Mouse (Mus musculus) hindbrain, postnatal 0 days (tissue): ENCODE measurements at regions not wholly inside any gene's neighbourhood (a gene's known extent, or its start where the extent isn't known, plus 50 kb on each side); places are given as distances from the start of the nearest gene placed in this dataset.

Experiments
- ATAC-seq: fragments of 200-750 bp; cut with Nextera tagmentation; 2 replicates; pipeline ENCODE4 v1.8.0; 2017; ENCODE audit warnings: mild to moderate bottlenecking, moderate TSS enrichment, moderate library complexity
- DNase-seq: peaks from one replicate; pipeline ENCODE4 v3.0.0-alpha.2; 2015; ENCODE audit warnings: low spot score
- H3K27ac ChIP-seq: fragments of 300-500 bp; sonication (generic); 2 replicates; pipeline ENCODE4 v1.5.1; 2014; ENCODE audit warnings: mild to moderate bottlenecking
- H3K27me3 ChIP-seq: fragments of 300-500 bp; sonication (generic); 2 replicates; pipeline ENCODE4 v1.6.1; 2014; ENCODE audit warnings: low read length, mixed read lengths; ENCODE audit not compliant: insufficient read depth
- H3K36me3 ChIP-seq: fragments of 300-500 bp; sonication (generic); 2 replicates; pipeline ENCODE4 v1.6.1; 2014; ENCODE audit warnings: low read length, mixed read lengths; ENCODE audit not compliant: insufficient read depth
- H3K4me1 ChIP-seq: fragments of 300-500 bp; sonication (generic); 2 replicates; pipeline ENCODE4 v1.6.1; 2014; ENCODE audit warnings: antibody characterized with exemption, low read length, mixed read lengths; ENCODE audit not compliant: insufficient read depth
- H3K4me2 ChIP-seq: fragments of 300-500 bp; sonication (generic); 2 replicates; pipeline ENCODE4 v1.6.1; 2014; ENCODE audit warnings: low read depth, mild to moderate bottlenecking, low read length, moderate library complexity, mixed read lengths
- H3K4me3 ChIP-seq: fragments of 300-500 bp; sonication (generic); 2 replicates; pipeline ENCODE4 v1.5.1; 2014; ENCODE audit warnings: low read length
- H3K9ac ChIP-seq: fragments of 300-500 bp; sonication (generic); replicated peaks from 2 replicates; pipeline ENCODE4 v1.6.1; 2014; ENCODE audit warnings: mild to moderate bottlenecking, low read length, moderate library complexity, mixed read lengths
- H3K9me3 ChIP-seq: fragments of 300-500 bp; sonication (generic); 2 replicates; pipeline ENCODE4 v1.6.1; 2016; ENCODE audit warnings: low read length, mixed read lengths
- CTCF ChIP-seq: IDR thresholded peaks from 2 replicates; pipeline ENCODE4 v1.5.1; 2016; ENCODE audit warnings: antibody characterized with exemption, control low read depth, low read depth
- WGBS: fragments of 180-500 bp; shearing (Covaris S2); extraction: QIAGEN DNeasy Blood & Tissue Kit; methylation state at CpG from one replicate; pipeline ENCODE4 v1.1.7; 2014; 5-methylcytosine and 5-hydroxymethylcytosine counted together

- Histone ChIP-seq H3K36me3 (no peaks in the 10 kb centered on the region), H3K27me3 (no peaks in the 10 kb centered on the region), H3K9ac (no peak overlapping the region), H3K4me1 (no peaks in the 10 kb centered on the region), H3K27ac (no peak overlapping the region), H3K4me2 (no peak overlapping the region), H3K9me3 (no peaks in the 10 kb centered on the region), H3K4me3 (no peak overlapping the region)
- ATAC-seq (no peak), DNase-seq (no peak)
- no peak for TF ChIP-seq CTCF
- 65% methylated on average over 6 of the region's 6 CpGs for WGBS
These were observed 671.4 kb upstream of the Fbxo33 start for GRCm38 (mm10) chr12:59890973-59891372.
